Mouse (Mus musculus) lung, adult 2 months (tissue): Measurements from ENCODE around the gene Tac4. TPM values are rescaled to one million over a fixed set of nuclear protein-coding genes. Genes with fewer than 3 reads are reported as not detected.
A peak's percentile ranks its signal among the peaks of the same experiment; 100 is the strongest.

Experiments
- DNase-seq: peaks from one replicate; pipeline ENCODE4 v3.0.0; 2022
- H3K4me1 ChIP-seq: fragments of 200-500 bp; 2 replicates; pipeline ENCODE4 v1.6.1; 2011; ENCODE audit warnings: low read length; ENCODE audit not compliant: control insufficient read depth, insufficient read depth
- H3K4me3 ChIP-seq: fragments of 200-500 bp; replicated peaks from 2 replicates; pipeline ENCODE3; 2011; ENCODE audit warnings: low read depth, mild to moderate bottlenecking, control low read depth, low read length; ENCODE audit errors: extremely low read depth
- CTCF ChIP-seq: fragments of 200-500 bp; IDR thresholded peaks from 2 replicates; pipeline ENCODE4 v1.5.1; 2011; ENCODE audit warnings: mild to moderate bottlenecking, low read length, control low read depth; ENCODE audit not compliant: insufficient read depth
- POLR2A ChIP-seq: fragments of 200-500 bp; IDR thresholded peaks from 2 replicates; pipeline ENCODE4 v1.6.1; 2011; ENCODE audit warnings: low read depth, mild to moderate bottlenecking, control low read depth, low read length, borderline replicate concordance; ENCODE audit errors: extremely low read depth
- WGBS: fragments of 180-500 bp; shearing (Covaris S2); methylation state at CpG from one replicate; pipeline ENCODE4 v1.1.7; 2018; 5-methylcytosine and 5-hydroxymethylcytosine counted together
- polyA plus RNA-seq: library from polyadenylated mRNA; depleted of rRNA; stranded (reverse); fragments of >200 nt; gene quantifications from 2 replicates; pipeline ENCODE4 v1.2.3, GENCODE M21; 2012

Gene Tac4
- polyA plus RNA-seq, 1 experiment: 0.12 TPM

DNA sequence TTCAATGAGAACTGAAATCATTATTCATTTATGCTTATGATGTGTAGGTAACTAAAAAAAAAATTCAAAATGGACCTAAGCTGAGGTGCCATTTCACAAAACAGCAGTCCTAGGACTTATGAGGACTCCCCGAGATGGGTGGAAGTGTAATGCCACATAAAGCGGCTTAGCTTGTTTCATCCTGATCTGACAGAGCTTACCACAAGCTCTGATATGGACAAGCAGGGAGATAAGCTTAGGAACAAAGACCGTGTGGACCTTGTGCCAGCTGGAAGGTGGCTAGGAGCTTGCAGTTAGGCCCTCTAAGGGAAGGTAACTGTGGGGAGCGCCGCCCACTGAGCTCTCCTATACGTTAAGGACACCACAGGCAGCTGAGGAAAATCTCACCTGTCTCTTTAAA is 14.7 kb downstream of the Tac4 start:
- 90% methylated on average over 6 of the region's 6 CpGs for WGBS
- DNase-seq: no peak
- Histone ChIP-seq H3K4me1 (0 out of 2 replicates have a peak, but pooled peaks cover 2% of the 10 kb centered on the region), H3K4me3 (no peak overlapping the region)
- TF ChIP-seq CTCF (no peak), POLR2A (no peak)

DNA sequence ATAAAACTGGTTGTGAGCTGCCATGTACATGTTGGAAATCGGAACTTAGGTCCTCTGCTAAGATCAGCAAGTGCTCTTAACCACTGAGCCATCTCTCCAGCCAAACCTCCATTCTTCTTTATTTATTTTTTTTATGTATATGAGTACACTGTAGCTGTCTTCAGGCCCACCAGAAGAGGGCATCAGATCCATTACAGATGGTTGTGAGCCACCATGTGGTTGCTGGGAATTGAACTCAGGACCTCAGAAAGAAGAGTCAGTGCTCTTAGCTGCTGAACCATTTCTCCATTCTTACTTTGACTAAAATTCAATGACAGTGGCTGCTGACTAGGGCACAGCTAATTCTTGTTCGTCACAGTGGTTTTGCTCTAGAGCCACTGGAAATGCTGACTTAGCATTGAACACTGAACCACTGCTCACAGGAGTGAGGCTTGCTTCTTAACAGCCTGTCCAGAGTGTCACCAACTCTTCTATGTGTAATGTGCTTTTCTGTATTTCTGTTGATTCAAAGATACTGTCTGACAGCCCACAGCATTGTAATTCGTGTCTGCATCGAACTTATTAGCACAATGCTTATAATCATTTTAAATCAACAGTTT is 17.8 kb downstream of the Tac4 start:
- TF ChIP-seq POLR2A: no peak
- no peak for TF ChIP-seq CTCF
- Histone ChIP-seq H3K4me3 (no peak overlapping the region), H3K4me1 (no peaks in the 10 kb centered on the region)
- DNase-seq: no peak
- 88% methylated on average over 4 of the region's 4 CpGs for WGBS

DNA sequence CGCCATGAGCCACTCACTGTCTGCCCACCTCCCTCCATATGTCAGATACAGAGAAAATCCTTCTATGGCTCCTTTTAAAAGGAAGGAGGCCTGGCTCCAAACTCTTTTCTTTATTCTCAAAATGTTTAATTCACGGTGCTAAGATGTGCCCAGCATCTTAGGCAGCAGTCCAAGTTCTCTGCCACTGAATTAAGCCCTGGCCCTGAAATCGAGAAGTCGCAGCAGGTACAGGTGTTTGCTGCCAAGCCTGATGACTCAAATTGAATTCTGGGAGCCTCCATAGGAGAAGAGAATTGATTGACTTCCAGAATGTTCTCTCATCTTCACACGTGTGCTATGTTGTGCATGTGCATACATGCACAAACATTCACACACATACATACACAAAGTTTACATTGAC is 21.0 kb downstream of the Tac4 start:
- WGBS: 87% methylated on average over 5 of the region's 5 CpGs
- H3K4me3 ChIP-seq: no peak overlapping the region
- no peaks in the 10 kb centered on the region for H3K4me1 ChIP-seq
- no peak for DNase-seq
- TF ChIP-seq POLR2A: no peak
- no peak for TF ChIP-seq CTCF

DNA sequence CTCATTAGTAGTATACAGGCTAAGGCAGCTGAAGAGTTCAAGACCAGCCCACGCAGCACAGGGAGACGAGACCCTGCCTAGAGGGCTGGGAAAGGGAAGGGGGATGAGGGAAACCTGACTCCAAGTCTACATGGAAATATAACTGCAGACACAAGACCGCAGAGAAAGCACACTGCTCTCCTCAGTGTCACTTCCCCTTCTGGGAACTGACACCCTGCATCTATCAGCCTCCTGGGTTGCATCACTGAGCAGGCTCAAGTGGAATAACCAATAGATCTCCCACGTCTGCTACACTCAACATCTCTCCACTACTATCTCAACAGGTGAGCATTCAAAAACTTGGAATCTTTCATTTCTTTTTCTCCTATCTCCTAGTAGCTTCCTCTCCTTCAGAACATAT is 30.7 kb downstream of the Tac4 start:
- 56% methylated on average over 4 of the region's 4 CpGs for WGBS
- no peak overlapping the region for H3K4me3 ChIP-seq
- no peak for DNase-seq
- TF ChIP-seq POLR2A: no peak
- TF ChIP-seq CTCF: no peak
- H3K4me1 ChIP-seq: peaks cover 11% of the 10 kb centered on the region

DNA sequence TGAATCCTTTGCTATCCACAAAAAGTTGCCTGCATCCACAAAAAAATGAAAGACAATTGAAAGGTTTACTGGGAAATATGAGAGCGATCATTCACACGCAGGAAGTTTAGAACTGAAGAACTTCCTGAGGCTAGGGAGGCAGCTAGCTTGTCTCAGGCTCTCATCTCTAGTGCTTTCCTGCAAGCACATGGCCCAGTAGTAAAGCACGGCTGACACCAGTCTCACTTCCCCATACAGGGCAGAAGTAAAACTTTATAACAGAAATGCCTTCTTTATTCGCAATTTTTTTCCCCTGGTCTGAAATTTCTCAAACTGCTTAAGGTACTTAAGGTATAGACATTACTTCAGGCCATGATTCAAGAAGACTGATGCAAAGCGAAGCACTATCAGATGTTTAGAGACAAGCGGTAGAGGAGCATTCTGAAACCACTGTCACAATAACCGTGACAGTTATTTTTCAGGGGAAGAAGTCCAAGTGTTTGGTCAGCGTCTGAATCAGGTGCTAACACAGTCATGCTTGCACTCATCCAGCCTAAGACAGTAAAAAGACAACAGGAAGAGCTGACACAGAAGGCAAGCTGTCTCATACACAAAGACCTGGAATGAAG is 31.8 kb downstream of the Tac4 start:
- DNase-seq: no peak
- H3K4me1 ChIP-seq: peaks cover 11% of the 10 kb centered on the region
- H3K4me3 ChIP-seq: no peak overlapping the region
- WGBS: 52% methylated on average over 8 of the region's 8 CpGs
- TF ChIP-seq POLR2A (no peak), CTCF (no peak)

DNA sequence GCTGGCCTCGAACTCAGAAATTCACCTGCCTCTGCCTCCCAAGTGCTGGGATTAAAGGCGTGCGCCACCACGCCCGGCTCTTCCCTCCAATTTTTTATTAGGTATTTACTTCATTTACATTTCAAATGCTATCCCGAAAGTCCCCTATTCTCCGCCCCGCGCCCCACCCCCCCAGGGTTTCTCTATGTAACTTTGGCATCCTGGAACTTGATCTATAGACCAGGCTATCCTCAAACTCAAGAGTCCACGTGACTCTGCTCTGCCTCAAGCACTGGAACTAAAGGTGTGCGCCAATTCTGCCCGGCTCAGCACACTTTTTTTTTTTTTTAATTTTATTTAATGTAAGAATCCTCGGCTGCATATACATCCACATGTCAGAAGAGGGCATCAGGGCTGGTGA is 34.4 kb downstream of the Tac4 start:
- DNase-seq: no peak
- WGBS: 94% methylated on average over 13 of the region's 13 CpGs
- H3K4me3 ChIP-seq: no peak overlapping the region
- peaks cover 11% of the 10 kb centered on the region for H3K4me1 ChIP-seq
- no peak for TF ChIP-seq CTCF
- no peak for TF ChIP-seq POLR2A

DNA sequence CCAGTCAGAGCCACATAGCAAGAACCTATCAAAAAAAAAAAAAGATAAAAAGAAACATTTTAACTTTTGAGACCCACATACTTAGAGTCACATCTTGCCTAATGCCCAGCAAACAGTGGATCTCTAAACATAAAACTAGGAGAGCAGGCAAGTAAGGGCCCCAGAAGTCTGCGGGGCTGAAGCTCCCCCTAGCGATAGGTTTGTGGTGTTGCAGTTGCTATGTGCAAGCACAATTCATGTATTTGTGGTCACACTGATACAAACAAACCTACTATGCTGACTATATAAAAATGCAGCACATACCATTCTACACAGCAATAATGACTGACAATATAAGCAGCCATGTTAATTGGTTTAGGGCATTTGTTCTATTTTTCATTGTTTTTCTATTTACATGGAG is 36.8 kb downstream of the Tac4 start:
- no peak for DNase-seq
- Histone ChIP-seq H3K4me1 (peaks cover 5% of the 10 kb centered on the region), H3K4me3 (no peak overlapping the region)
- WGBS: 3% methylated on average over 2 of the region's 2 CpGs
- TF ChIP-seq CTCF (peak; percentile 96), POLR2A (no peak)

DNA sequence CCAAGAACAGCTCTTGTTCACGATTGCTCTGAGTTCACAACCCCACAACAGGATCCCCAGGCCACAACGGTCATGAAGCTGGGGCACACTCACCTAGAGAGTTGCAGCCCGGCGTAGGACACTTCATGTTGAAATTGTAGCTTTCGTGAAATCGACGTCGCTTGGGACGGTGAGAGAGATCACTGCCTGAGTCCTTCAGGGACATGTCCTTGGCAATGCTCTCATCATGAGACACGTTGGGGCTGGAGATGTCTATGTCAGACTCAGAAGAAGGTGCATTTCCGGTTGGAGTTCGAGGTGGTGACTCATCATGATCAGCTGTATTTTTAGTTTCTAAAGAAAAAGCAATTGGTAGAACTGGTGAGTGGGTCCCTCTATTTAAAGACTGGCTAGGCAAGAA is 38.6 kb downstream of the Tac4 start:
- 82% methylated on average over 12 of the region's 12 CpGs for WGBS
- DNase-seq: no peak

DNA sequence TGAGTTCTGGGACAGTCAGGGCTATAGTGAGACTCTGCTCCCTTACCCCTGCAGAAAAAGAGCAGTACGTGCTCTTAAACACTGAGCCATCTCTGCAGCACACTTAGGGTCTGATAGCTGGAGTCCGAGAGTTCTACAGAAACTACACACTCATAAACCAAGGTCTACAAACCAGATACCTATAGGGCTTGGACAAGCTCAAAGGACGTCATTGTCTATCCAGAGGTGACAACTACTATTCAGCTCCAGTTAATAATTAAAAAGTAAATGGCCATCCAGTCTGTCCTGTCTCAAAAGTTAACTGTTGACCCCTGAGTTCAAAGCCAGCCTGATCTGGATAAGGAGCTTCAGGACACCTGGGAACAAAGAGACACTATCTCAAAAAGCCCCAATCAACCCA is 40.4 kb downstream of the Tac4 start:
- Histone ChIP-seq H3K4me1 (no peaks in the 10 kb centered on the region; the same call in 1 of the 2 replicates), H3K4me3 (no peak overlapping the region)
- TF ChIP-seq POLR2A (no peak), CTCF (no peak)
- WGBS: 82% methylated on average over 3 of the region's 3 CpGs
- DNase-seq: no peak

More for the DNA sequence above, 38.6 kb downstream of the Tac4 start:
- Histone ChIP-seq H3K4me1 (no peaks in the 10 kb centered on the region; the same call in 1 of the 2 replicates), H3K4me3 (no peak overlapping the region)
- TF ChIP-seq CTCF (no peak), POLR2A (no peak)

DNA sequence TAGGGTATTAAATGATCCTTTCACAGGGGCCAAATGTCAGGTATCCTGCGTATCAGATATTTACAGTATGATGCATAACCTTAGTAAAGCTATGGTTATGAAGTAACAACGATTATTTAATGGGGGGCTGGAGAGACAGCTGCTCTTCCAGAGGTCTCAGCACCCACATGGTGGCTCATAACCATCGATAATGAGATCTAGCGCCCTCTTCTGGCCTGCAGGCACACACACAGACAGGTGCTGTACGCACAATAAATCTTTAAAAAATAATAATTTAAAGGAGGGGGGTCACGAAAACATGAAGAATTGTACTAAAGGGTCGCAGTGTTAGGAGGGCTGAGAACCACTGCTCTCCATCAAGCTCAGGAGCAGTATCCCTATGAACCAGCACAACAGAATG is 44.3 kb downstream of the Tac4 start:
- DNase-seq: no peak
- TF ChIP-seq CTCF: no peak
- no peak for TF ChIP-seq POLR2A
- Histone ChIP-seq H3K4me1 (peaks cover 2% of the 10 kb centered on the region; the same call in 1 of the 2 replicates), H3K4me3 (no peak overlapping the region)
- WGBS: 91% methylated on average over 7 of the region's 7 CpGs
